Mouse (Mus musculus) T-helper 17 cell (primary cell): Measurements from ENCODE around the gene Nol3.

Experiments
- in situ Hi-C, 2 experiments: fragments of 300-600 bp; cut with MboI, MseI; formaldehyde crosslinking; loops; 1 replicate in 1 of 2; 2 replicates in 1 of 2; pipeline ENCODE4 v1.15.1; 2025; ENCODE audit warnings: high pct_unique_total_duplicates in 2 of 2

The Nol3 gene

DNA sequence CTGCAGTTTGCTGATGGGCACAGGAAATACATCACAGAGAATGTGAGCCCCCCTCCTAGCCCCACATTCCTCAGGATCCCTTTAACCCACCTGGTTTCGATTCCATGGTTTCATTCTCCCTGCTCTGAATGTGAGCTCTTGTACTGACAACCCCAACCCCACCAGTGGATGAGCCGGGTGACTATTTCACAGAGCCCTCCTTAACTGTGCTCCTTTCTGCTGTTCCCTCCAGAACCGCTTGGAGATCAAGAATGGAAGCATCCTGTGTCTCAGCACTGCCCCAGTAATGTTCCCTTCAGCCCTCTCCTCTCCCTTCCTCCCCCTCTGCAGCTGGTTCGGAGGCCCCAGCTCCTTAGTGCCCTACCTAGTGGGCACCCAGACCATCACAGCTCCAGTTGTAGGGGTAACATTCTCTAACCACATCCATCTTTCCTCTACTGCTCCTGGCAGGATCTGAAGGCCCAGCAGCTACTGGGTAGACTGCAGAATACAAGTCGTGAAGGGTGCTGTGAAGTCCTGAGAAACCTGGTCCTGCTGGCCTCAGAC is 30.3 kb downstream of the Nol3 start:
- in situ Hi-C loops = no loop called here

DNA sequence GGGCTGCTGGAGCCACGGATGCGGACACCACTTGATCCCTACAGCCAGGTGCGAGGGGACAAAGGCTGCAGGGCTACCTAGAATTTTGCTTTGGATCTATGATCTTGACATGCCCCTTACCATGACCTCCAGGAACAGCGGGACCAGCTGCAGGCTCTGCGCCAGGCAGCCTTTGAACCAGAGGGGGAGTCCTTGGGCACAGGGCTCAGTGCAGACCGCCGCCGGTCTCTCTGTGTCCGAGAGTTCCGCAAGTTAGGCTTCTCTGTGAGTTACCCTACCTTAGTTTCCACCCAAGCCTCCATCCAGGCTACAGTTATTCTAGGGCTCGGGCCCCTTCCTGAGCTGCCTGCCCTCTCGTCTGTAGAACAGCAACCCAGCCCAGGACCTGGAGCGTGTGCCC is 31.7 kb downstream of the Nol3 start:
- in situ Hi-C loops = no loop called here

DNA sequence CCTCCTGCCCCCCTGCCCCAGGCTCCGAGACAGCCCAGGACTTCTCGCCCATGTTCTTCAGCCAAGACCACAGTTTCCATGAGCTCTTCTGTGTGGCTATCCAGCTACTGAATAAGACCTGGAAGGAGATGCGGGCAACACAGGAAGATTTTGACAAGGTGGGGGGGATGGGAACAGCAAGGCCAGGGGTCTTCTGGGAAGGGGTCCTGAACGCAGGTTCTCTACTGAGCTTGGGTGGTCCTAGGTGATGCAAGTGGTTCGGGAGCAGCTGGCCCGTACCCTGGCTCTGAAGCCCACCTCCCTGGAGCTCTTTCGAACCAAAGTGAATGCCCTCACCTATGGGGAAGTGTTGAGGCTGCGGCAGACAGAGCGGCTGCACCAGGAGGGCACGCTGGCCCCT is 32.5 kb downstream of the Nol3 start:
- in situ Hi-C loops = no loop called here

DNA sequence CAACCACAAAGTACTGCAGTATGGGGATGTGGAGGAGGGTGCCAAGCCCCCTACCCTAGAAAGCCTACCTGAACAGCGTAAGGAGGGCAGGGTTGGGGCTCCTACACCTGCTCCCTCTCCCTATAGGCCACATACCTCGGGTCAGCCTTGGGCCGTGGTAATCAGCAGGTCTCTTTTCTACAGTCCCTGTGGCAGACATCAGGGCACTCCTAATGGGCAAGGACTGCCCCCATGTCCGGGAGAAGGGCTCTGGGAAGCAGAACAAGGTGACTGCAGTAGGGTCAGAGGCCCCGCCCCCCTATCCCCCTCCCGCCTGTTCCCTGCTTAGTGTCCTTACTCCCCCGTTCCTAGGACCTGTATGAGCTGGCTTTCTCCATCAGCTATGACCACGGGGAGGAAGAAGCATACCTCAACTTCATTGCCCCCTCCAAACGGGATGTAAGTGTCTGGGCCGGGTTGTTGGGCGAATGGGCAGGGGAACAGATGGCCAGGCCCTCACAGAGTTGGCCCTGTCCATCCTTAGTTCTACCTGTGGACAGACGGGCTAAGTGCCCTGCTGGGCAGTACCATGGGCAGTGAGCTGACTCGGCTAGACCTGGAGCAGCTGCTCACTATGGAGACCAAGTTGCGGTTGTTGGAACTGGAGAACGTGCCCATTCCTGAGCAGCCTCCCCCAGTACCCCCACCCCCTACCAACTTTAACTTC is 33.4 kb downstream of the Nol3 start:
- in situ Hi-C loops = no loop called here

DNA sequence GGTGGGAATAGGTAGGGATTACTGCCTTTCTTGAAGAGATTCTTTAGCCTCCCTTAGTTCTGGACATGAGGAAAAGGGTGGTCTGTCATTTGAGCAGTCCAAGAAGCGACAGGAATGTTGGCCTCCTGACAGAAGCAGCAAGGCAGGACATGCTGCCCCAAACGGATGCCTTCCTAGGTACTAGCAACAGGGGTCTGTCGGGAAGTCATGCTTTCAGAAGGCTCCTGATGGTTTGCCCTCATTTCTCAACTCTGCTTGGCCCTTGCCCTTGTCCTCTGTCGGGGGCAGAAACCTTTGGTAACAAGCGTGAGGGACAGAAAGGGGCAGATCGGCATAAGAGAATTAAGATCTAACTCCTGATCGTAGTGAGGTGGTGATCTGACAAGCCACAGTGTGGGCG is 34.2 kb downstream of the Nol3 start:
- in situ Hi-C loops = no loop called here

DNA sequence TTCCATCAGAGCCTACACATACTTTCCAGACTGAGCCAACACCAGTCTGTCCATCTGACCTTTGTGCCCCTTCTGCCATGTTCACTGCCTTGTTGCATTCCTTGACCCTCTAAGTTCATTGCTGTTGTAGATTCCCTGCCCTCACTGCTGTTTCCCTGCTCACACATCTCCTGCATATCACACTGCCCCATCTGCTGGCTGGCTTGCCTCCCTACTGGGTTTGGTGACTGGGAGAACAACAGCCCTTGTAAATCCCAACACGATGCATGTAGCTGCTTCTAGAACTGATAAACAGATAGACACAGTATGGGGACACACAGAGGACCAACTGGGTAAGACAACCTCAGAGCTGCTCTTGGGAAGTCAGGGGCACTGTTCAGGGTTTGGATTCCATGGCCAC is 35.8 kb downstream of the Nol3 start:
- in situ Hi-C loops = no loop called here

DNA sequence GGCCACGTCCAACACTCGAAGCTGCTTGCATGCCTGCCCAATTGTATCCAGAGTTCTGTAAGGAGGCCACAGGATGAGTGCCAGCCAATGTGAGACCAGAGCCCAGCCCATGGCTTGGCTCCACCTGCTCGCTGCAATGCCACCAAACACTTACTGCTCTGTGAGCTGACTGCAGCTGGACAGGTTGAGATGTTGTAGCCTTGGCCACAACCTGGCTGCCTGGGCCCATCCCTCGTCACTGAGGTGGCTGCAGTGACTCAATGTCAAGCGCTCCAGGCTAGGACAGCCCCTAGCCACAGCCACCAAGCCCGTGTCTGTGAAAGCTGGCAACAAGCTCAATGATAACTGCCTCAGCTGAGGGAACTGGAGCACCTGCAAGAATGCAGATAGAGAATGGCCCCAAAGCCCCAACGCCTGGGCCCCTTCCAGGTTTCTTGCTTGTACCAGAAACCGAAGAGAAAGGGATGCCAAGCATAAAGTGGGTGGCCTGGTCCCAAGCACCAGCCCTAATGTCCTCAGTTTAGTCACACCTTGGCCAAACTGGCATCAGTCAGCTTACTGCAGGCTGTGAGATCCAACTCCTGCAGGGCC is 37.0 kb downstream of the Nol3 start:
- in situ Hi-C loops = no loop called here

DNA sequence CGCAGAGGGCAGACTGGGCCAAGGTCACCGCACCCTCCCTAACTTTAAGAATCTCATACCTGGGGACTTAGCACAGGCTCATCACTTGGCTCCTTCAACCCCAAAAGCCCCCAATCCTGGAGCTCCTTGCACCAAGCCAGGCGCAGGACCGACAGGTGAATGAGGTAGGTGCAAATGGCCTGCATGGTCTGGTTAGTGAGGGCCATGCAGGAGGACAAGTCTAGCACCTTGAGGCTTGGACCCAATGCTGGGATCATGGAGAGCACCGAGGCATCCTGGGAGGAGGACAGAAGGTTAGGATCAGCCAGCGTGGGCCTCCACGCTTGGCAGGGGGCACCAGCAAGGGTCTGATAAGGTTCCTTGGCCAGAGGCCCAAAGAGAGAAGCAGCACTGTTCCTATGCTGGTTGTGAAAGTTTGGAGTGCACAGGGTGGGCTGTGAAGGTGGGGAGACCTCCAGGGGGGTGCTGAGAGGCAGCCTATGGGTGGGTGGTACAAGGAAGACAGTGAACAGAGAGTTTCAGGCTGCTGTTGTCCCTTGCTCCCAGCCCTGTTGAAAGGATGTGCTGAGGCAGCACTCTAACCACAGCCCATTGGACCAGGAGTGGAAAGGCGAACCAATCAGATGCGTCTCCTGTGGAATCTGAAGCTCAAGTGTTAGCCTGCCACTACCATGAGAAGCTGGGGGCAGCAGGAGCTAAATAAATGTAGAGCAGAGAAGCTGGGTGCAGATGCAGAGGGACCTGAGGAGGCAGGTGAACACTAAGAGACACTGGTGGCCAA is 37.9 kb downstream of the Nol3 start:
- in situ Hi-C loops = no loop called here

DNA sequence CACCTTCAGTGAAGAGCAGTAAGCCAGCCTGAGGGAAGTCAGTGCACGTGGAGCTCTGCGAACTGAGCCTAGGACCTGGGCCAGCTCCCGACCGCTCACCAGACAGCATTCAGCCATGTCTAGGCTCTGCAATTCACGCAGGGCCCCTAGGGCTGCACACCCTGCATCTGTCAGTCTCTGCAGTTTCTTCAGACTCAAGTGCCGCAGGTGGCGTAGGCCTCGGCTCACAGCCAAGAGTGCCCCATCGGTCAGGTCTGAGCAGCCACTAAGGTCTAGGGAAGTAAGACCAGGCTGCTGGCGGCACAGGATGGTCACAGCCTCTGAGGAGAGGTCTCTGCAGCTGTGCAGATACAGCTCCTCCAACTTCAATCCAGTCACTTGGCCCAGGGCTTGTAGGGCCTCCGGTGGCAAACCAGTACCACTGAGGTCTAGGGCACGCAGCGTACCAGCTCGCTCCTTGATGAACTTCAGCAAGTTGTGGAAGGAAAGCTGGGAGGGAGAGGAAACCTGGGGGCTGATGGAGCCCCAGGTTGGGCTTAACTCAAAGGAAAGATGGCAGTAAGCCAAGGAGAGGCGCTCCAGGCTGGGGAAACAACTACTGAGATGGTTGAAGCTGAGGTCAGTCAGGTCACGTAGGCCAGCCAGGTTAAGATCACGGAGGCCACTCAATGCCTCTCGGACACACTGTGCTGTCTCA is 39.3 kb downstream of the Nol3 start:
- in situ Hi-C loops = no loop called here

DNA sequence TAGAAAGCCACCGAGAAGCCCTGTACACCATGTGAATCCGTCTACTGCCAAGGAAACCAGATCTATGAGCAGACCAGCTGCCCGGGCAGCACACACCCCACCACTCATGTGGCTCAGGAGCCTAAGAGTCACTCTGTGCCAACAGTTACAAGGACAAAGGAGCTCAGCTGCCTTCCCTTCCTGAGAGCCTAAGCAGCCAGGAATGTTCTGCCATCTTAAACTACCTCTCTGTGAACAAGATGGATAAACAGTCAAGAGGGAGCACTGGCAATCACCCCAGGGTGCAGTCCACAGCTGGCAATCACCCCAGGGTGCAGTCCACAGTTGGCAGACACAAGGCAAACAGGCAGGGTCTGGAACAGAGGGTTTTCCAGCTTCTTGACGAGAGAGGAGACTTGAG is 42.0 kb downstream of the Nol3 start:
- in situ Hi-C loops = no loop called here

DNA sequence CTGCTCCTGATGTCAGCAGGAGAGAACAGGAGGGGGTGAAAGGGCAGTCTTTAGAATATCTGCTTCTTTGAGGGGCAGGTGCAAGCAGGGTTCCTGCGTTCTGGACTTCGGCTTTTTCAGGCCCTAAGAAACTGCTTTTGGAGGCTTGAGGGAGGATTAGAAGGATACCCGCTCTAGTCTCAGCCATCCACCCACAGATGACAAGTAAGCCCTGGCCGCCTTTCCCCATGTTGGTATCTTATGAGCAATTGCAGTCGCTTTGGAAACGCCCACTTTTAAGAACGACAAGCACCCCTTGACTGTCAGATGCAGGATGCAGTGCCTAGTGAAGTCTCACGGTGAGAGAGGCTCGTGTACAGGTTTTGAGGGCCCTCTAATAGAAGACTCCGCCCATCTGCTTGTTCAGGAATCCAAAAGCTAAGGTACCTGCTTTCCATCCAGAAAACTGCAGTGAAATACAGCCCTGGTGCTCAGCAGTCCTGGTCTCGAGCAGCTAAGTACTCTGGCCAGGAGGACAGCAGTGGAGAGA is 42.8 kb downstream of the Nol3 start:
- in situ Hi-C loops = no loop called here

DNA sequence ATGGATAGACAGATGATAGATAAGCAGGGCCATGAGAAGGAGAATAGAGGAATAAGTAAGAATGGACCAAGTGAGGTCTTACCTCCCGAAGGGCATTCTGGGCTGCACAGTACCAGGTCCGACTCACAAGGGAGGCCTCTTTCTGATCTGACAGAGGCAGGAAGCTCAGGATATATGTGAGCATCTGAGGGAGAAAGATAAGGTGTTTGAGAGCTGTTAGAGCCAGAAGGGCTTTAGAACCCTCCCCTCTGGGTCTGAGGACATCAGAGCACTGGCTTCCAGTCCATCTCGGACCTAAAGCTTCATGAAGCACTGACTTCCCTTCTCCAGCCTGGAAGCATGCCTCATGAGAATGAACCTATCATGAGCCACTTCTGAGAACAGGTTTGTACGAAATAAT is 47.2 kb downstream of the Nol3 start:
- in situ Hi-C loops = no loop called here

DNA sequence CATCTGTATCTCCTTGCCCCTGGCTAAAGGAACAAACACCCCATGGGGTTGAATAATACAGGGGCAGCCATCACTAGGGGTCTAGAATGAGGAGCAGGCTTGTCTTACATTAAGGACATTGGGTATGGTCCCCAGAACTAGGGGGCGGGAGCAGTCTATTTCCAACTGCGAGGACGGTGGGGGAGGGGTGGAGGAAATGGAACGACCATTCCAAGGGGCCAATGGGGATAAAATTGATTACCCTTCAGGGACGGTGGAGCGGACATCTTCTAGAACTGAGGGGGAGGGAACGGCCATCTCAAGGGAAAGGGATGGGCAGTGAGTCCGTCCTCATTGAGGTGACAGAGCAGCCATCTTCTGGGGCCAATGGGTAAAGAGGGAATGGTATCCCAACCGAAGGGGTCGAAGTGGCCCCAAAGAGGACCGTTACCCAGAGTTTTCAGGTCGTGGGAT is 49.7 kb downstream of the Nol3 start:
- in situ Hi-C loops = no loop called here

DNA sequence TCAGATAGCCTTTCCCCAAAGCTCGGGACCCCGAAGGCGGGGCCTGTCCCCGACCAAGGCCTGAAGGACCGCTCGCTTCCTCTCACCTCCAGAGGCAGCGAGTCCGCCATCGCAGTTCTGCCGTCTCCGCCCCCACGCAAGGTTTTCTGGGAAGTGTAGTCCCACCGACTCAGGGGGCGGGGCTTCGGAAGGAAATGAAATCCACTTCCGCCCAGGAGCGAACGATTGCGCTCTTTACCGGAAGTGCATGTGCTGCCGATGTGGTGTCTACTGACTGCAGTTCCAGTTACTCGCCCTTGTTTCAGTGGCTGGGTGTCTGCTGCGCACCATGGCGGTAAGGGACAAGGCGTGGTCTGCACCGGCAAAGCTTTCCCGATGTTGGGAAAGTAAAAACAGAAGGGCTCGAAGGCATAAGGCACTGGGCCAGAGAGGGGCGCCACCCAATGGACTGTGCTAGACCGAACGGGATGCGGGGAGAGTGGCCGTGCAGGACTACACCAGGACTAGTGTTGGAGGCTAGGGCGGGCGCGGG is 50.3 kb downstream of the Nol3 start, which contains the start of the genes Lrrc29 and Tmem208:
Gene Lrrc29, minus strand, starts transcription at position 138 of the 532 bp plus-strand sequence.
Gene Tmem208, plus strand, starts transcription at position 214 of the 532 bp plus-strand sequence.
- in situ Hi-C loops = no loop called here

DNA sequence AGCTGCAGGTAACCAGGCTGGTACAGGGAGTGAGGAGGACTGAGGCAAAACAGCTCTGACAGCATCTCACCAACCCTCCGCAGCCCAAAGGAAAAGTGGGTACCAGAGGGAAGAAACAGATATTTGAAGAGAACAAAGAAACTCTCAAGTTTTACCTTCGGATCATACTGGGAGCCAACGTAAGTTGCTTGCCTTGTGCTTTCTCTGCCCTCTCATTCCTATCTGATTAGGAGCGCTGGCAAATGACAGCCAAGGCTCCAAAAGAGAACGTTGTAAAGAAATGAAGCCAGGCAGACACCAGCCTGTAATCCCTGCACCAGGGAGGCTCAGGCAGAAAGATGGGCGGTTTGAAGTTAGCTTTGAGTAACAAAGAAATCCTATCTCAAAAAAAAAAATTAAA is 51.0 kb downstream of the Nol3 start:
- in situ Hi-C loops = no loop called here

DNA sequence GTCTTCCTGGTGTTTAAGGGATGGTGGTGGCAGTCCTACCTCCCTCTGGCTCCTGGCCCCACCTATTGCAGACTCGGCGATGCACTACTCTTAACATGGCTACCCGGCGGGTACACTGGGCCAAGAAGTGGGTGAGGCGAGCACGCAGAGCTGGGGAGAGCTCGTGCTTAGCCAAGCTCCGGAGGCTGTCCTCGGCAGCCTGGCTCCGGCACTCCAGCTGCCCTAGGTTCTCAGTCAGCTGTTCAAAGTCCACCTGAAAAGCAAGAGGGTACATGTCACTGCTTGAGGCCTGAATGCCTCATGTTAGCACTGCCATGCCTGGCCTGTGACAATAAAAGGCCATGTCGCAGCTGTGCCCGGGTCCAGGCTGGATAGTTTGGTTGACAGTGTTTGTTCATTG is 54.4 kb downstream of the Nol3 start:
- in situ Hi-C loops = no loop called here

DNA sequence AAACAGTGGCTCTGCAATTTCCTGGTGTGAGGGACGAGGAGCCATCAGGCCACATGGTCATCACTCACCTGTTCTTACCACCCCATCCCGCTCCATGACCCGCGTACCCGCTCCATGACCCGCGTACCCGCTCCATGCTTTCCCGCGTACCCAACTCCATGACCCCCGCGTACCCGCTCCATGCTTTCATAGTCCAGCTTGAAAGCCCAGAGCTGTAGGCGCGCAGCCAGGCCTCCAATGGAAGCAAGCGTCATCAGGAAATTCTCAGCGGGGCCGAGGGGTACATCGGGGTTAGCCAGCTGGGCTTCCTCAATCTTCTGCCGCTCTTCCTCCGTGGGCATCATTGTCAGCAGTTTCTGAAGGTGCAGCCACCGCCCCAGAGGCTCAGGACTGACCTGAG is 55.5 kb downstream of the Nol3 start:
- in situ Hi-C loops = no loop called here
